ENCODE assay signal across 19 mouse cellular contexts in the genomic region with DNA sequence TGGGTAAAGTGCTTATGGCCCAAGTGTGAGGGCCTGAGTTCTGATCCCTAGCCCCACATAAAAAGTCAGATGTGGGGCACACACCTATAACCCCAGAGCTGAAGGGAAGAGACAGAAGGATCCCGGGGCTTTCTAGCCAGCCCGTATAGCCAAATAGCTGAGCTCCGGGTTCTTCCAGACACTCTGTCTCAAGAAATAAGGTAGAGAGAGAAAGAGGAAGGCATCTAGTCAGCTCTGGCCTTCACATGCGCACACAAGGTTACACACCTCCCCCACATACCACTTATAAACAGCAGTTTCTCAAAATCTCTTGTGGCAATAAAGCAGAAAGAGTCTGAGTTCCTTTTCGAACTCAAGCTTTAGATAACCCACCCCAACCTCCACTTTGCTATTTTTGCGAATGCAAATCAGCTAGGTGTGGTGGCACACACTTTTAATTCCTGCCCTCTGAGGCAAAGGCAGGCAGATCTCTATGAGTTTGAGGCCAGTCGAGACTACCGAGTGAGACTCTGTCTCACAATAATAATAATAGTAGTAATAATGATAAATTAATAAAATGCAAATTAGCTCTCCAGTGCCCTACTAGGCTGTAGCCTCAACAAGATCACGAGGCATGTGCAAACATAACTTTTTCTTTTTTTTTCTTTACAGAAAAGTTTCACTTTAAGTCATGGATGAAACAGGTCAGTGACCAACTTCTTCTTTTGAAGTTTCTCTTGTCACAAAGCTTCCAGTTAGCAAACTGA. TPM values are rescaled to one million over a fixed set of nuclear protein-coding genes. Genes with fewer than 3 reads are reported as not detected.
DNase-seq lines count a peak whose midpoint lies in the region; ATAC-seq and TF ChIP-seq lines count a peak whose summit lies in the region.
"Had no signal": no experiment of that assay in that cellular context is flagged by ENCODE, and none has a peak within 500 bp of the region (broad histone marks: within the 10 kb centered on the region; RNA-seq: fewer than 3 reads in every experiment).

No protein-coding gene starts in this region.

- 24% methylated on average over 9 of the region's 9 CpGs for WGBS in thymus, adult 2 months

- H3K4me3 ChIP-seq in thymus, adult 2 months (ENCODE audit: control insufficient read depth, insufficient read depth, low read length), result no peak overlapping the region
- H3K4me3 ChIP-seq: hindbrain, embryonic 12.5 days; midbrain, embryonic 10.5 days; neural tube, embryonic 13.5 days had no signal

- DNase-seq in adrenal gland, postnatal 14 days, result peak; percentile 14
- no peak for DNase-seq in adrenal gland, adult 8-10 months
- DNase-seq in thymus, adult 2 months, result no peak
- no peak for DNase-seq in thymus, postnatal 14 days
- no peak for DNase-seq in layer of hippocampus, postnatal 10 days (ENCODE audit: low spot score in 2 of 2)
- no peak for DNase-seq in ovary, postnatal 36 days (ENCODE audit: low spot score)
- no peak for DNase-seq in kidney, postnatal 4 days
- DNase-seq: cerebellum, adult 8-10 months; kidney, adult 8-10 months; kidney, postnatal 25 days; layer of hippocampus, adult 9-11 months; lung, embryonic 14.5 days had no signal

- H3K27me3 ChIP-seq in thymus, adult 2 months (ENCODE audit: control insufficient read depth, insufficient read depth, low read length), result no peaks in the 10 kb centered on the region
- H3K27me3 ChIP-seq: Patski had no signal

- TF ChIP-seq POLR2A in thymus, adult 2 months (IDR thresholded peaks at IDR 0.05; ENCODE audit: control insufficient read depth, extremely low read depth, insufficient read depth, low read length, poor library complexity), result no peak

- no peak for TF ChIP-seq CTCF in thymus, adult 2 months (IDR thresholded peaks at IDR 0.05; ENCODE audit: borderline replicate concordance, control insufficient read depth, extremely low read depth, insufficient read depth, low read length, poor library complexity)

- peak overlapping the region; percentile 43; the same call in 1 of the 2 replicates for H3K27ac ChIP-seq in thymus, adult 2 months (ENCODE audit: control insufficient read depth, insufficient read depth, low read length)
- H3K27ac ChIP-seq: hindbrain, embryonic 12.5 days; midbrain, embryonic 10.5 days; neural tube, embryonic 13.5 days had no signal

- no peaks in the 10 kb centered on the region for H3K36me3 ChIP-seq in thymus, adult 2 months (ENCODE audit: control insufficient read depth, insufficient read depth, low read length)
- H3K36me3 ChIP-seq: hindbrain, embryonic 12.5 days; midbrain, embryonic 10.5 days; neural tube, embryonic 13.5 days had no signal

- peak; percentile 62 for ATAC-seq in megakaryocyte progenitor cell, adult 5-6 weeks (replicated peaks; ENCODE audit: poor library complexity)
- ATAC-seq: activated CD4-positive, CD25-positive, alpha-beta regulatory T cell, adult 4 months; inflammation-experienced regulatory T-cells, adult 6 months; Patski had no signal

- H3K4me1 ChIP-seq in thymus, adult 2 months (replicated peaks; ENCODE audit: control insufficient read depth, insufficient read depth, low read length), result no peaks in the 10 kb centered on the region

RNA-seq across cellular contexts. Expression of a gene that starts 6.0 kb away (rescaled TPM):
- 103 and 106 TPM in 2 replicates for total RNA-seq in adrenal gland, postnatal 14 days (2021)
- total RNA-seq in adrenal gland, adult 8-10 months (2022), result 100 to 1,000 TPM; 176 to 258 (median 215) TPM
- polyA plus RNA-seq in thymus, adult 2 months (2012; rRNA removed), result 35.3 and 38.9 TPM in 2 replicates
- total RNA-seq in megakaryocyte progenitor cell, adult 5-6 weeks (2015), result 78.9 and 96.1 TPM in 2 replicates
- 44.7 and 52.8 TPM in 2 replicates for total RNA-seq in megakaryocyte progenitor cell, adult 5-6 weeks (2017)
- 10 to 100 TPM; 29.2 to 32.6 TPM for total RNA-seq in layer of hippocampus, postnatal 10 days (2021)

RNA-seq across cellular contexts. Expression of a gene that starts 54.6 kb away (rescaled TPM):
- total RNA-seq in adrenal gland, postnatal 14 days (2021), result 268 and 288 TPM in 2 replicates
- 100 to 1,000 TPM; 379 to 403 (median 391) TPM for total RNA-seq in adrenal gland, adult 8-10 months (2022)
- polyA plus RNA-seq in thymus, adult 2 months (2012; rRNA removed), result 93.0 and 104 TPM in 2 replicates
- total RNA-seq in megakaryocyte progenitor cell, adult 5-6 weeks (2015), result 366 and 378 TPM in 2 replicates
- total RNA-seq in megakaryocyte progenitor cell, adult 5-6 weeks (2017), result 192 and 278 TPM in 2 replicates
- total RNA-seq in layer of hippocampus, postnatal 10 days (2021), result 100 to 1,000 TPM; 388 to 417 TPM
